Mouse (Mus musculus) urinary bladder, postnatal 25 days (tissue): ENCODE measurements at regions not wholly inside any gene's neighbourhood (a gene's known extent, or its start where the extent isn't known, plus 50 kb on each side); places are given as distances from the start of the nearest gene placed in this dataset.

ENCODE experiments used
- DNase-seq: peaks from one replicate; pipeline ENCODE4 v3.0.0; 2022; ENCODE audit warnings: low spot score

GRCm38 (mm10) chr1:73309556-73309955 lies 293.8 kb upstream of the Tnp1 start:
- no peak for DNase-seq

GRCm38 (mm10) chr1:73308420-73308819 lies 292.7 kb upstream of the Tnp1 start:
- no peak for DNase-seq

- no peak for DNase-seq
These were observed 291.5 kb upstream of the Tnp1 start for GRCm38 (mm10) chr1:73307194-73307593.

GRCm38 (mm10) chr1:73299978-73300688 lies 284.4 kb upstream of the Tnp1 start:
- no peak for DNase-seq

GRCm38 (mm10) chr1:73285342-73285741 lies 269.6 kb upstream of the Tnp1 start:
- no peak for DNase-seq

- no peak for DNase-seq
These were observed 258.8 kb upstream of the Tnp1 start for GRCm38 (mm10) chr1:73274480-73274879.

GRCm38 (mm10) chr1:73270787-73271391 lies 255.2 kb upstream of the Tnp1 start:
- no peak for DNase-seq

GRCm38 (mm10) chr1:73269051-73269755 lies 253.5 kb upstream of the Tnp1 start:
- no peak for DNase-seq

GRCm38 (mm10) chr1:73265009-73265408 lies 249.3 kb upstream of the Tnp1 start:
- no peak for DNase-seq

- no peak for DNase-seq
These were observed 248.5 kb upstream of the Tnp1 start for GRCm38 (mm10) chr1:73264245-73264644.

- DNase-seq: no peak
These were observed 243.9 kb upstream of the Tnp1 start for GRCm38 (mm10) chr1:73259525-73260098.

GRCm38 (mm10) chr1:73257263-73257662 lies 241.6 kb upstream of the Tnp1 start:
- DNase-seq: no peak

GRCm38 (mm10) chr1:73251911-73252356 lies 236.2 kb upstream of the Tnp1 start:
- no peak for DNase-seq

- DNase-seq: no peak
These were observed 228.3 kb upstream of the Tnp1 start for GRCm38 (mm10) chr1:73244016-73244415.

- DNase-seq: no peak
These were observed 226.6 kb upstream of the Tnp1 start for GRCm38 (mm10) chr1:73242290-73242689.

GRCm38 (mm10) chr1:73236867-73237266 lies 221.2 kb upstream of the Tnp1 start:
- DNase-seq: no peak

- DNase-seq: no peak
These were observed 217.9 kb upstream of the Tnp1 start for GRCm38 (mm10) chr1:73233636-73234035.

- no peak for DNase-seq
These were observed 217.3 kb upstream of the Tnp1 start for GRCm38 (mm10) chr1:73233041-73233440.

- DNase-seq: no peak
These were observed 214.9 kb upstream of the Tnp1 start for GRCm38 (mm10) chr1:73230611-73231010.

GRCm38 (mm10) chr1:73227246-73227645 lies 211.5 kb upstream of the Tnp1 start:
- no peak for DNase-seq

GRCm38 (mm10) chr1:73221863-73222262 lies 206.2 kb upstream of the Tnp1 start:
- DNase-seq: no peak

- DNase-seq: no peak
These were observed 198.7 kb upstream of the Tnp1 start for GRCm38 (mm10) chr1:73214305-73214946.
